Mouse (Mus musculus) spleen, postnatal 4 days (tissue): ENCODE measurements around the gene Kif1bp.
"Not testable (repeated sequence)": the region's sequence is repeated elsewhere in the genome, so short reads cannot be mapped to it uniquely, and the experiment has no call there.

Experiments used
- DNase-seq, 2 experiments: peaks; one replicate each; pipeline ENCODE4 v3.0.0; 2022; ENCODE audit warnings: low spot score in 2 of 2

The Kif1bp gene

GRCm38 (mm10) chr10:62578338-62579100 lies at the start of gene Kif1bp:
TSS of gene Kif1bp (minus strand) at chr10:62578457.
- peak; percentile 94 to 95 for DNase-seq

- no peak for DNase-seq
These were observed 25.9 kb upstream of the Kif1bp start for GRCm38 (mm10) chr10:62604161-62604560.

GRCm38 (mm10) chr10:62603233-62604030 lies 25.2 kb upstream of the Kif1bp start:
- DNase-seq = no peak

- peak; percentile 84 to 93 for DNase-seq
These were observed 24.2 kb upstream of the Kif1bp start, which contains the start of gene Ddx21 for GRCm38 (mm10) chr10:62602177-62603040. TSS of gene Ddx21 (minus strand) at chr10:62602281.

GRCm38 (mm10) chr10:62601833-62602176 lies 23.5 kb upstream of the Kif1bp start:
- no peak for DNase-seq

- no peak for DNase-seq
These were observed 23.0 kb upstream of the Kif1bp start for GRCm38 (mm10) chr10:62601053-62601791.

- no peak for DNase-seq
These were observed 21.8 kb upstream of the Kif1bp start for GRCm38 (mm10) chr10:62600056-62600455.

GRCm38 (mm10) chr10:62599311-62599710 lies 21.1 kb upstream of the Kif1bp start:
- not testable (repeated sequence) for DNase-seq

GRCm38 (mm10) chr10:62592496-62592895 lies 14.2 kb upstream of the Kif1bp start:
- no peak for DNase-seq

GRCm38 (mm10) chr10:62590200-62590599 lies 11.9 kb upstream of the Kif1bp start:
- peak; percentile 84 to 92 for DNase-seq

- no peak for DNase-seq
These were observed 10.4 kb upstream of the Kif1bp start for GRCm38 (mm10) chr10:62588616-62589015.

- no peak for DNase-seq
These were observed 5.0 kb upstream of the Kif1bp start for GRCm38 (mm10) chr10:62583245-62583644.

- DNase-seq = no peak
These were observed 4.4 kb upstream of the Kif1bp start for GRCm38 (mm10) chr10:62582701-62583100.

- DNase-seq = no peak
These were observed 4.0 kb upstream of the Kif1bp start for GRCm38 (mm10) chr10:62582263-62582662.

GRCm38 (mm10) chr10:62579129-62579528 lies 872 bp upstream of the Kif1bp start:
- not testable (repeated sequence) for DNase-seq

- no peak for DNase-seq
These were observed 452 bp downstream of the Kif1bp start for GRCm38 (mm10) chr10:62577673-62578337.

GRCm38 (mm10) chr10:62575001-62575400 lies 3.3 kb downstream of the Kif1bp start:
- no peak for DNase-seq

- no peak for DNase-seq
These were observed 8.0 kb downstream of the Kif1bp start for GRCm38 (mm10) chr10:62570126-62570871.

- DNase-seq = no peak
These were observed 9.4 kb downstream of the Kif1bp start for GRCm38 (mm10) chr10:62568861-62569260.

- DNase-seq = no peak
These were observed 20.5 kb downstream of the Kif1bp start for GRCm38 (mm10) chr10:62557736-62558135.
